Mouse (Mus musculus) macrophage (primary cell): ENCODE results near the gene Ddx60. TPM values are rescaled to one million over a fixed set of nuclear protein-coding genes. Genes with fewer than 3 reads are reported as not detected.
A peak's percentile ranks its signal among the peaks of the same experiment; 100 is the strongest.

Experiments
- H3K27ac ChIP-seq: fragments of 350-480 bp; formaldehyde crosslinking; 2 replicates; pipeline ENCODE4 v1.9.0; 2021
- H3K36me3 ChIP-seq: fragments of 350-480 bp; formaldehyde crosslinking; 2 replicates; pipeline ENCODE4 v1.9.0; 2021; ENCODE audit errors: inconsistent target
- H3K4me3 ChIP-seq: fragments of 350-480 bp; formaldehyde crosslinking; 2 replicates; pipeline ENCODE4 v1.9.0; 2021; ENCODE audit errors: inconsistent target
- H3K79me2 ChIP-seq: fragments of 350-480 bp; formaldehyde crosslinking; 2 replicates; pipeline ENCODE4 v1.9.0; 2021; ENCODE audit errors: inconsistent target
- WGBS: methylation state at CpG from one replicate; pipeline ENCODE4 v1.1.7; 2026; ENCODE audit warnings: inconsistent platforms; ENCODE audit not compliant: missing documents; 5-methylcytosine and 5-hydroxymethylcytosine counted together
- polyA plus RNA-seq: library from polyadenylated mRNA; stranded (reverse); fragments of 250-400 nt; gene quantifications from 3 replicates; pipeline ENCODE4 v1.2.4, GENCODE M21; 2018; ENCODE audit warnings: inconsistent platforms
- total RNA-seq, 78 experiments: library from RNA; depleted of rRNA; stranded (reverse); fragments of 250-400 nt; gene quantifications; 1 replicate in 9 of 78; 2 replicates in 24 of 78; 3 replicates in 43 of 78; 4 replicates in 2 of 78; pipeline ENCODE4 v1.2.4; 2018; ENCODE audit warnings: inconsistent platforms in 56 of 78

Ddx60 gene
- total RNA-seq (2018; cell fraction: chromatin; rRNA removed) = 1,000 to 10,000 TPM in 9 of 26 experiments, 100 to 1,000 TPM in 17; 129 to 1,692 (median 585) TPM
- 100 to 1,000 TPM in 9 of 26 experiments, 10 to 100 TPM in 17; 19.8 to 165 (median 49.5) TPM for total RNA-seq (2018; cell fraction: cytosol; rRNA removed)
- 100 to 1,000 TPM in 25 of 26 experiments, 10 to 100 TPM in 1; 98.7 to 875 (median 314) TPM for total RNA-seq (2018; cell fraction: nucleus; rRNA removed)
- 12.5 to 33.9 TPM (median 19.5 TPM) in 3 replicates for polyA plus RNA-seq

- peaks cover 85% of the 10 kb centered on the region; the same call in 1 of the 2 replicates for H3K79me2 ChIP-seq
- H3K36me3 ChIP-seq = no peaks in the 10 kb centered on the region; the same call in 1 of the 2 replicates
- H3K4me3 ChIP-seq = peak within 1 kb of the TSS; percentile 92
- H3K27ac ChIP-seq = peak within 1 kb of the TSS; percentile 91
- WGBS = 1% methylated on average over 22 of the region's 22 CpGs
Observed at GRCm38 (mm10) chr8:61927777-61928494, at the start of gene Ddx60. TSS of gene Ddx60 (plus strand) at chr8:61928087.

GRCm38 (mm10) chr8:61894062-61894461, 33.8 kb upstream of the Ddx60 start:
- WGBS = 60% methylated on average over 2 of the region's 2 CpGs
- no peak overlapping the region for H3K27ac ChIP-seq
- H3K36me3 ChIP-seq = no peaks in the 10 kb centered on the region
- H3K79me2 ChIP-seq = no peaks in the 10 kb centered on the region
- no peak overlapping the region for H3K4me3 ChIP-seq

GRCm38 (mm10) chr8:61896742-61897141, 31.1 kb upstream of the Ddx60 start:
- Histone ChIP-seq H3K27ac (no peak overlapping the region), H3K4me3 (no peak overlapping the region), H3K36me3 (no peaks in the 10 kb centered on the region), H3K79me2 (no peaks in the 10 kb centered on the region)
- WGBS = 77% methylated on average over 1 of the region's 1 CpGs

GRCm38 (mm10) chr8:61897402-61897801, 30.5 kb upstream of the Ddx60 start:
- Histone ChIP-seq H3K4me3 (no peak overlapping the region), H3K79me2 (no peaks in the 10 kb centered on the region), H3K36me3 (no peaks in the 10 kb centered on the region), H3K27ac (no peak overlapping the region)
- WGBS = 83% methylated on average over 1 of the region's 1 CpGs

- no peaks in the 10 kb centered on the region for H3K36me3 ChIP-seq
- 95% methylated on average over 6 of the region's 6 CpGs for WGBS
- H3K79me2 ChIP-seq = no peaks in the 10 kb centered on the region
- no peak overlapping the region for H3K4me3 ChIP-seq
- no peak overlapping the region for H3K27ac ChIP-seq
Observed at GRCm38 (mm10) chr8:61901028-61901717, 26.7 kb upstream of the Ddx60 start.

GRCm38 (mm10) chr8:61902521-61902920, 25.4 kb upstream of the Ddx60 start, which contains the start of gene Palld:
TSS of gene Palld (minus strand) at chr8:61902690.
- H3K36me3 ChIP-seq = no peaks in the 10 kb centered on the region
- no peaks in the 10 kb centered on the region for H3K79me2 ChIP-seq
- H3K27ac ChIP-seq = no peak within 1 kb of the TSS
- H3K4me3 ChIP-seq = no peak within 1 kb of the TSS
- 96% methylated on average over 5 of the region's 5 CpGs for WGBS

GRCm38 (mm10) chr8:61908303-61909215, 19.3 kb upstream of the Ddx60 start:
- Histone ChIP-seq H3K27ac (peak overlapping the region; percentile 69), H3K36me3 (no peaks in the 10 kb centered on the region), H3K4me3 (no peak overlapping the region), H3K79me2 (no peaks in the 10 kb centered on the region)
- 20% methylated on average over 13 of the region's 13 CpGs for WGBS

- Histone ChIP-seq H3K4me3 (no peak overlapping the region), H3K36me3 (no peaks in the 10 kb centered on the region), H3K27ac (peak overlapping the region; percentile 69), H3K79me2 (no peaks in the 10 kb centered on the region)
- WGBS = 58% methylated on average over 3 of the region's 3 CpGs
Observed at GRCm38 (mm10) chr8:61909313-61909712, 18.6 kb upstream of the Ddx60 start.

GRCm38 (mm10) chr8:61912817-61913216, 15.1 kb upstream of the Ddx60 start:
- no peak overlapping the region for H3K4me3 ChIP-seq
- WGBS = 77% methylated on average over 5 of the region's 5 CpGs
- no peak overlapping the region for H3K27ac ChIP-seq
- no peaks in the 10 kb centered on the region for H3K79me2 ChIP-seq
- H3K36me3 ChIP-seq = no peaks in the 10 kb centered on the region

GRCm38 (mm10) chr8:61913957-61914356, 13.9 kb upstream of the Ddx60 start:
- no peaks in the 10 kb centered on the region for H3K79me2 ChIP-seq
- H3K4me3 ChIP-seq = no peak overlapping the region
- H3K36me3 ChIP-seq = no peaks in the 10 kb centered on the region
- WGBS = 89% methylated on average over 9 of the region's 9 CpGs
- peak overlapping the region; percentile 22 for H3K27ac ChIP-seq

- H3K4me3 ChIP-seq = no peak overlapping the region
- WGBS = 93% methylated on average over 4 of the region's 4 CpGs
- H3K36me3 ChIP-seq = peaks cover 8% of the 10 kb centered on the region
- no peak overlapping the region for H3K27ac ChIP-seq
- H3K79me2 ChIP-seq = no peaks in the 10 kb centered on the region
Observed at GRCm38 (mm10) chr8:61917287-61917686, 10.6 kb upstream of the Ddx60 start.

GRCm38 (mm10) chr8:61919145-61919788, 8.6 kb upstream of the Ddx60 start:
- no peak overlapping the region for H3K27ac ChIP-seq
- peaks cover 8% of the 10 kb centered on the region for H3K36me3 ChIP-seq
- H3K4me3 ChIP-seq = no peak overlapping the region
- WGBS = 96% methylated on average over 2 of the region's 2 CpGs
- no peaks in the 10 kb centered on the region; the same call in 1 of the 2 replicates for H3K79me2 ChIP-seq

- no peak overlapping the region for H3K4me3 ChIP-seq
- peak overlapping the region; percentile 19 for H3K27ac ChIP-seq
- peaks cover 9% of the 10 kb centered on the region; the same call in 1 of the 2 replicates for H3K79me2 ChIP-seq
- H3K36me3 ChIP-seq = peaks cover 8% of the 10 kb centered on the region
- WGBS = 50% methylated on average over 7 of the region's 7 CpGs
Observed at GRCm38 (mm10) chr8:61920389-61920788, 7.5 kb upstream of the Ddx60 start.
